Mouse (Mus musculus) hindbrain, embryonic 16.5 days (tissue): Measurements from ENCODE around the gene Bahcc1. TPM values are rescaled to one million over a fixed set of nuclear protein-coding genes. Genes with fewer than 3 reads are reported as not detected.

Experiments used
- ATAC-seq: fragments of 200-750 bp; cut with Nextera tagmentation; 2 replicates; pipeline ENCODE4 v1.8.0; 2017; ENCODE audit warnings: moderate TSS enrichment, moderate library complexity
- H3K27ac ChIP-seq: fragments of 300-500 bp; sonication (generic); 2 replicates; pipeline ENCODE4 v1.5.1; 2014; ENCODE audit warnings: low read depth, mild to moderate bottlenecking, control low read depth, low read length, moderate library complexity
- H3K27me3 ChIP-seq: fragments of 300-500 bp; sonication (generic); replicated peaks from 2 replicates; pipeline ENCODE4 v1.6.1; 2014; ENCODE audit warnings: low read length; ENCODE audit not compliant: control insufficient read depth, insufficient read depth
- H3K36me3 ChIP-seq: fragments of 300-500 bp; sonication (generic); 2 replicates; pipeline ENCODE4 v1.6.1; 2014; ENCODE audit warnings: mild to moderate bottlenecking, low read length, moderate library complexity, mixed read lengths; ENCODE audit not compliant: control insufficient read depth, insufficient read depth
- H3K4me1 ChIP-seq: fragments of 300-500 bp; sonication (generic); 2 replicates; pipeline ENCODE4 v1.6.1; 2014; ENCODE audit warnings: low read depth, low read length; ENCODE audit not compliant: control insufficient read depth, insufficient read depth
- H3K4me2 ChIP-seq: fragments of 300-500 bp; sonication (generic); 2 replicates; pipeline ENCODE4 v1.6.1; 2014; ENCODE audit warnings: mild to moderate bottlenecking, low read length, control low read depth, moderate library complexity
- H3K4me3 ChIP-seq: fragments of 300-500 bp; sonication (generic); 2 replicates; pipeline ENCODE4 v1.5.1; 2014; ENCODE audit warnings: mild to moderate bottlenecking, low read length, control low read depth, moderate library complexity
- H3K9ac ChIP-seq: fragments of 300-500 bp; sonication (generic); 2 replicates; pipeline ENCODE4 v1.6.1; 2014; ENCODE audit warnings: low read depth, mild to moderate bottlenecking, control low read depth, low read length, moderate library complexity
- H3K9me3 ChIP-seq: fragments of 300-500 bp; sonication (generic); 2 replicates; pipeline ENCODE4 v1.6.1; 2014; ENCODE audit warnings: mild to moderate bottlenecking, low read length, moderate library complexity; ENCODE audit not compliant: control insufficient read depth
- WGBS: fragments of 180-500 bp; shearing (Covaris S2); extraction: QIAGEN DNeasy Blood & Tissue Kit; methylation state at CpG from one replicate; pipeline ENCODE4 v1.1.7; 2014; 5-methylcytosine and 5-hydroxymethylcytosine counted together
- polyA plus RNA-seq: library from polyadenylated mRNA; unstranded; fragments of >200 nt; fragmentation: Nextera tagmentation; extraction: Ambion mirVana; gene quantifications from 2 replicates; pipeline ENCODE4 v1.2.1, GENCODE M21; 2015

The Bahcc1 gene
- polyA plus RNA-seq, 1 experiment from 2014 or later: 7.8 TPM

GRCm38 (mm10) chr11:120304350-120304694 lies 71.6 kb downstream of the Bahcc1 start:
- Histone ChIP-seq H3K27ac (0 out of 2 replicates have a peak overlapping the region, but pooled peaks have one; percentile 40), H3K9ac (no peak overlapping the region), H3K4me1 (peaks cover 29% of the 10 kb centered on the region), H3K9me3 (no peaks in the 10 kb centered on the region), H3K27me3 (no peaks in the 10 kb centered on the region; the same call in 1 of the 2 replicates), H3K36me3 (no peaks in the 10 kb centered on the region), H3K4me3 (no peak overlapping the region), H3K4me2 (peak overlapping the region; percentile 87)
- WGBS: 24% methylated on average over 5 of the region's 5 CpGs
- no peak for ATAC-seq

- Histone ChIP-seq H3K4me1 (peaks cover 29% of the 10 kb centered on the region), H3K9ac (peak overlapping the region; percentile 85), H3K27ac (peak overlapping the region; percentile 92), H3K4me3 (peak overlapping the region; percentile 54), H3K36me3 (no peaks in the 10 kb centered on the region), H3K9me3 (no peaks in the 10 kb centered on the region), H3K27me3 (no peaks in the 10 kb centered on the region; the same call in 1 of the 2 replicates), H3K4me2 (peak overlapping the region; percentile 87)
- 0% methylated on average over 43 of the region's 53 CpGs for WGBS
- ATAC-seq: peak; percentile 96
Measured at GRCm38 (mm10) chr11:120304886-120305534, 72.3 kb downstream of the Bahcc1 start.

DNA sequence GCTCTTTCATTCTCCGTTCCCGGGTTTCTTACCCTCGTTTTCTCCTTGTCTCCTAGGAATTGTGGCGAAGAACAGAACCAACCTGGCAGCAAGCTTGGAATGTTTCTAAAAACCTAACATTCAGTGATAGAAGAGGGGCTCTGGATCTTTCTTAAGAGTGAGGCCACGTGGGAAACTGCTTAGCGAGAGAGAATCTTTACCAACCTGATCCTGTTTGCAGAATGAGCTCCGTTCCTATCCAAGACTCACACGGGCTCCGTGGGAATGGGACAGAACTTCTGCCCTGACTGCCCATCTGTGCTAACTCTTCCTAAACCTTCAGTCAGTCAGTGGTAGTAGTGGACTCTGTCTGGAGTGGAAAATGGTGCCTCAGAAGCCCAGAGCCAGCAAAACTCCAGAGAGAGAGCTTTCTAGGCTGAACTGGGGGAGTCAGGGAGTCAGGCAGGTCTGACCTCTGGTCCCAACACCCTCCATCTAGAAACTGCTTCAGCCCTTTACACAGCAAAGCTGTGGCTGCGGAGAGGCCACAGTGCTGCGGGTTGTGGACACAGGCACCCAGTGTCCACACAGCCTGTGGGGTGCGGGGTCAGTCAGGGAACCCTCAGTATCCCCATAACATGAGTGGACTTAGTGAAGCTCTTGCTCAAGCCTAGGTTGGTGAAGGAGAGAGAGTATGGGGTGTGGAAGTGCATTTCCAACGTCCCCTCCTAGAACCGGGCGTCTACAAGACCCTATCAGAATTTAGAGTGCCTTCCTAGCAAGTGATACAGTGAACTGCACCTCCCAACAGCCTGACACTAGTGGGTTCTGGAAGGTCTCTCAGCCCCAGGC lies 73.0 kb downstream of the Bahcc1 start:
- Histone ChIP-seq H3K36me3 (no peaks in the 10 kb centered on the region), H3K4me1 (peaks cover 34% of the 10 kb centered on the region), H3K9me3 (no peaks in the 10 kb centered on the region), H3K9ac (peak overlapping the region; percentile 64), H3K4me3 (peak overlapping the region; percentile 54), H3K4me2 (peak overlapping the region; percentile 87), H3K27me3 (no peaks in the 10 kb centered on the region; the same call in 1 of the 2 replicates), H3K27ac (peak overlapping the region; percentile 92)
- 22% methylated on average over 15 of the region's 15 CpGs for WGBS
- no peak for ATAC-seq

- 61% methylated on average over 12 of the region's 12 CpGs for whole genome bisulfite sequencing
- Histone ChIP-seq H3K9ac (peak overlapping the region; percentile 64; the same call in 1 of the 2 replicates), H3K36me3 (no peaks in the 10 kb centered on the region), H3K4me2 (peak overlapping the region; percentile 87; the same call in 1 of the 2 replicates), H3K27me3 (no peaks in the 10 kb centered on the region; the same call in 1 of the 2 replicates), H3K27ac (no peak overlapping the region), H3K4me1 (peaks cover 38% of the 10 kb centered on the region), H3K4me3 (no peak overlapping the region), H3K9me3 (no peaks in the 10 kb centered on the region)
- no peak for ATAC-seq
Measured at GRCm38 (mm10) chr11:120306366-120307131, 73.8 kb downstream of the Bahcc1 start.

DNA sequence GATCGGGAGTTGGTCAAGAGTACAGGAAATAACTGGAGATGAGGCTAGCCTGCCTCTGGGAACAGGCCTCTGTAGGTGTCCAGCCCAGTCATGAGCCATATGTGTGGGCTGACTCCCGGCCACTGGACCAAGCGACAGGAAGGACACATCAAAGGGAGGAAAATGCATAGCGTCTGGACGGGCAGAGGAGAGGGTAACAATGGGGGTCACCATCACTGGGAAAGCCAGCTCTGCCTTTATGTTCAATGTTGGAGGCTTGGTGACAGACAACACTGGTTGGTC lies 74.3 kb downstream of the Bahcc1 start:
- no peaks in the 10 kb centered on the region for H3K36me3 ChIP-seq
- H3K4me1 ChIP-seq: peaks cover 38% of the 10 kb centered on the region
- no peak overlapping the region for H3K4me3 ChIP-seq
- 24% methylated on average over 5 of the region's 5 CpGs for WGBS
- peak overlapping the region; percentile 48; the same call in 1 of the 2 replicates for H3K27ac ChIP-seq
- no peaks in the 10 kb centered on the region for H3K9me3 ChIP-seq
- no peaks in the 10 kb centered on the region; the same call in 1 of the 2 replicates for H3K27me3 ChIP-seq
- ATAC-seq: no peak
- no peak overlapping the region for H3K9ac ChIP-seq
- H3K4me2 ChIP-seq: peak overlapping the region; percentile 12; the same call in 1 of the 2 replicates

DNA sequence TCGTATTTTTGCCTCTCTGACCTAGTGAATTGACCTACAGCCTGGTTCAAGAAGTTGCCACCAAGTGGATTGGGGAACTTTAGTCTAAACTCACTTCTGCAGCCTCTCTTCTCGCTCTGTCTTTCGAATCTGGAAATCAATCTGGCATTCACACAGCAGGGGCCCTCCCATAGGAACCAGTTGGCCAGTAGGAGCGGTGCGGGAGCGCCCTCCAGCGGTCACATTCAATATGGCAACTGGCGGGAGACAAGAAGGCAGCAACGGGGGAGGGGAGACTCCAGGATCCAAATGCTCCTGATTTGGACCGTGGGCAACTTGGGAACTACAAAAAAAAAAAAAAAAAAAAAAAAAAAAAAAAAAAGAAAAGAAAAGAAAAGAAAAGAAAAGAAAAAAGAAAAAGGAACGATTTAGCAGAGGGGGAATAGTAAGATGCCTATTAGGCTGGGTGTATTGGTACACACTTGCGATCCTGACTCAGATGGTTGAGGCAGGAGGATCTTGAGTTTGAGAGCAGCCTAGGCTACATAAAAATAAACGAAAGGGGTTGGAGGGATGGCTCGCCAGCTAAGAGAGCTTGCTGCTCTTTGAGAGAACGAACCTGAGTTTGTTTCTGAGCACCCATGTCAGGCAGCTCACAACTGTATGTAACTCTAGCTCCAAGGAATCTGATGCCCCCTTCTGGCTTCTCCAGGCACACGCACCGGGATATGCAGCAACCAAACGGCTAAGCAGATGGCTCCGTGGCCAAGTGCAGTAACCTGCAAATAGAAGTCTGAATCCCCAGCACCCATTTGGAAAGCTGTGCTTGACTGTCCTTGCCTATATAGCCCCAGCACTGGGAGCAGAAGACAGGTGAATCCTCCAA lies 75.1 kb downstream of the Bahcc1 start:
- no peak for ATAC-seq
- Histone ChIP-seq H3K4me2 (peak overlapping the region; percentile 12; the same call in 1 of the 2 replicates), H3K36me3 (no peaks in the 10 kb centered on the region), H3K4me3 (no peak overlapping the region), H3K27ac (peak overlapping the region; percentile 48; the same call in 1 of the 2 replicates), H3K9me3 (no peaks in the 10 kb centered on the region), H3K9ac (no peak overlapping the region), H3K4me1 (peaks cover 38% of the 10 kb centered on the region), H3K27me3 (no peaks in the 10 kb centered on the region; the same call in 1 of the 2 replicates)
- 6% methylated on average over 19 of the region's 19 CpGs for WGBS

GRCm38 (mm10) chr11:120308441-120309320 lies 75.9 kb downstream of the Bahcc1 start:
- Histone ChIP-seq H3K9ac (no peak overlapping the region), H3K27ac (no peak overlapping the region), H3K27me3 (no peaks in the 10 kb centered on the region; the same call in 1 of the 2 replicates), H3K4me2 (no peak overlapping the region), H3K9me3 (no peaks in the 10 kb centered on the region), H3K4me3 (no peak overlapping the region), H3K4me1 (peaks cover 38% of the 10 kb centered on the region), H3K36me3 (no peaks in the 10 kb centered on the region)
- 52% methylated on average over 15 of the region's 15 CpGs for WGBS
- no peak for ATAC-seq
